Comparison of ENCODE assay signal across 13 mouse cellular contexts in genomic region chr3:88153290-88154011, GRCm38 (mm10). TPM values are rescaled to one million over a fixed set of nuclear protein-coding genes. Genes with fewer than 3 reads are reported as not detected.
DNase-seq lines count a peak whose midpoint lies in the region; ATAC-seq and TF ChIP-seq lines count a peak whose summit lies in the region.
"Had no signal": no experiment of that assay in that cellular context is flagged by ENCODE, and none has a peak within 500 bp of the region (broad histone marks: within the 10 kb centered on the region; RNA-seq: fewer than 3 reads in every experiment).

No protein-coding gene starts in this region.

- H3K4me2 ChIP-seq in liver, postnatal 0 days (ENCODE audit: low read depth, low read length) = no peak overlapping the region
- no peak overlapping the region for H3K4me2 ChIP-seq in liver, embryonic 11.5 days
- no peak overlapping the region for H3K4me2 ChIP-seq in hindbrain, postnatal 0 days (ENCODE audit: low read depth, low read length)
- H3K4me2 ChIP-seq in neural tube, embryonic 15.5 days = no peak overlapping the region
- H3K4me2 ChIP-seq: liver, embryonic 12.5 days had no signal

- no peak for TF ChIP-seq EP300 in heart, adult 2 months (IDR thresholded peaks at IDR 0.05; ENCODE audit: insufficient read depth, low read depth, low read length)
- TF ChIP-seq EP300 in liver, postnatal 0 days (IDR thresholded peaks at IDR 0.05; ENCODE audit: low read depth) = no peak

- no peak for DNase-seq in heart, adult 2 months
- no peak for DNase-seq in heart, postnatal 36 days
- no peak for DNase-seq in liver, postnatal 0 days
- no peak for DNase-seq in liver, embryonic 11.5 days (ENCODE audit: low spot score)
- DNase-seq in hindbrain, postnatal 0 days (ENCODE audit: low spot score) = no peak
- DNase-seq in yolk sac, embryonic 10.5 days (ENCODE audit: low spot score) = no peak
- DNase-seq: cerebellum, postnatal 10 days; gastrocnemius, postnatal 25 days; kidney, postnatal 36 days had no signal

- H3K79me2 ChIP-seq in heart, adult 2 months (replicated peaks; ENCODE audit: control insufficient read depth, insufficient read depth, low read length) = peaks cover 6% of the 10 kb centered on the region

- peaks cover 15% of the 10 kb centered on the region; the same call in 1 of the 2 replicates for H3K36me3 ChIP-seq in heart, adult 2 months (ENCODE audit: control insufficient read depth, insufficient read depth, low read length)
- peaks cover 27% of the 10 kb centered on the region for H3K36me3 ChIP-seq in liver, postnatal 0 days (replicated peaks; ENCODE audit: insufficient read depth, low read length)
- H3K36me3 ChIP-seq in liver, embryonic 11.5 days (ENCODE audit: control insufficient read depth, insufficient read depth, low read length) = peaks cover 13% of the 10 kb centered on the region; the same call in 1 of the 2 replicates
- peaks cover 10% of the 10 kb centered on the region; the same call in 1 of the 2 replicates for H3K36me3 ChIP-seq in hindbrain, postnatal 0 days (ENCODE audit: insufficient read depth, low read length)
- H3K36me3 ChIP-seq in neural tube, embryonic 15.5 days = peaks cover 12% of the 10 kb centered on the region

- H3K9me3 ChIP-seq in liver, postnatal 0 days (ENCODE audit: low read length) = no peaks in the 10 kb centered on the region
- no peaks in the 10 kb centered on the region for H3K9me3 ChIP-seq in liver, embryonic 11.5 days (ENCODE audit: control insufficient read depth, low read length)
- H3K9me3 ChIP-seq in hindbrain, postnatal 0 days (ENCODE audit: low read length) = no peaks in the 10 kb centered on the region
- no peaks in the 10 kb centered on the region for H3K9me3 ChIP-seq in neural tube, embryonic 15.5 days (replicated peaks)
- H3K9me3 ChIP-seq: embryonic facial prominence, embryonic 10.5 days; liver, embryonic 12.5 days had no signal

- no peak for ATAC-seq in liver, postnatal 0 days
- ATAC-seq in liver, embryonic 11.5 days (replicated peaks; ENCODE audit: low FRiP score) = no peak
- ATAC-seq in hindbrain, postnatal 0 days = no peak
- ATAC-seq in neural tube, embryonic 15.5 days (ENCODE audit: low FRiP score) = no peak
- ATAC-seq in inflammation-experienced regulatory T-cells, adult 6 months = no peak
- ATAC-seq: liver, embryonic 12.5 days had no signal

- TF ChIP-seq CTCF in heart, adult 2 months (IDR thresholded peaks at IDR 0.05) = peak; percentile 24
- peak; percentile 37; the same call in 1 of the 2 replicates for TF ChIP-seq CTCF in liver, postnatal 0 days (IDR thresholded peaks at IDR 0.05; ENCODE audit: low read depth)
- TF ChIP-seq CTCF in hindbrain, postnatal 0 days (IDR thresholded peaks at IDR 0.05; ENCODE audit: low read depth) = no peak

- no peak for TF ChIP-seq POLR2A in heart, adult 2 months (IDR thresholded peaks at IDR 0.05; ENCODE audit: insufficient read depth, low read depth, low read length)

- H3K27ac ChIP-seq in heart, adult 2 months = peak overlapping the region; percentile 40; the same call in 1 of the 2 replicates
- no peak overlapping the region for H3K27ac ChIP-seq in liver, postnatal 0 days (ENCODE audit: low read depth)
- no peak overlapping the region for H3K27ac ChIP-seq in liver, embryonic 11.5 days (ENCODE audit: low read depth, low read length)
- H3K27ac ChIP-seq in hindbrain, postnatal 0 days = peak overlapping the region; percentile 20
- 0 out of 2 replicates have a peak overlapping the region, but pooled peaks have one; percentile 80 for H3K27ac ChIP-seq in neural tube, embryonic 15.5 days (replicated peaks)
- H3K27ac ChIP-seq: embryonic facial prominence, embryonic 10.5 days; liver, embryonic 12.5 days had no signal

- 56% methylated on average over 3 of the region's 3 CpGs for WGBS in heart, adult 2 months
- 71% methylated on average over 3 of the region's 3 CpGs for WGBS in liver, postnatal 0 days (ENCODE audit: insufficient replicate concordance)
- 81% methylated on average over 3 of the region's 3 CpGs for WGBS in liver, embryonic 11.5 days
- WGBS in hindbrain, postnatal 0 days = 80% methylated on average over 3 of the region's 3 CpGs
- 83% methylated on average over 3 of the region's 3 CpGs for WGBS in neural tube, embryonic 15.5 days

- H3K4me1 ChIP-seq in heart, adult 2 months (ENCODE audit: control insufficient read depth, insufficient read depth, low read length) = peaks cover 46% of the 10 kb centered on the region
- H3K4me1 ChIP-seq in liver, postnatal 0 days (ENCODE audit: insufficient read depth) = peaks cover 35% of the 10 kb centered on the region
- peaks cover 35% of the 10 kb centered on the region for H3K4me1 ChIP-seq in liver, embryonic 11.5 days (replicated peaks; ENCODE audit: control insufficient read depth, insufficient read depth, low read length)
- H3K4me1 ChIP-seq in hindbrain, postnatal 0 days (ENCODE audit: insufficient read depth, low read length) = peaks cover 42% of the 10 kb centered on the region
- peaks cover 55% of the 10 kb centered on the region for H3K4me1 ChIP-seq in neural tube, embryonic 15.5 days

- intact Hi-C loops in heart, adult 2 months (cut with DNase I) = no loop called here
- intact Hi-C loops in heart, postnatal 36 days (cut with DNase I) = no loop called here

- no peaks in the 10 kb centered on the region for H3K27me3 ChIP-seq in heart, adult 2 months (ENCODE audit: control insufficient read depth, insufficient read depth, low read length)
- H3K27me3 ChIP-seq in liver, postnatal 0 days (ENCODE audit: insufficient read depth, low read length) = no peaks in the 10 kb centered on the region
- no peaks in the 10 kb centered on the region for H3K27me3 ChIP-seq in liver, embryonic 11.5 days (replicated peaks; ENCODE audit: control insufficient read depth, insufficient read depth, low read length)
- no peaks in the 10 kb centered on the region for H3K27me3 ChIP-seq in hindbrain, postnatal 0 days (ENCODE audit: insufficient read depth, low read length)
- no peaks in the 10 kb centered on the region for H3K27me3 ChIP-seq in neural tube, embryonic 15.5 days (replicated peaks)
- H3K27me3 ChIP-seq: liver, embryonic 12.5 days had no signal

- H3K9ac ChIP-seq in heart, adult 2 months (ENCODE audit: low read depth, low read length) = no peak overlapping the region
- H3K9ac ChIP-seq in liver, postnatal 0 days (replicated peaks) = no peak overlapping the region
- no peak overlapping the region for H3K9ac ChIP-seq in liver, embryonic 11.5 days (ENCODE audit: low read depth, low read length)
- H3K9ac ChIP-seq in hindbrain, postnatal 0 days (replicated peaks; ENCODE audit: low read length) = no peak overlapping the region
- H3K9ac ChIP-seq in neural tube, embryonic 15.5 days (replicated peaks) = no peak overlapping the region
- H3K9ac ChIP-seq: liver, embryonic 12.5 days had no signal

- H3K4me3 ChIP-seq in heart, adult 2 months = no peak overlapping the region
- H3K4me3 ChIP-seq in liver, postnatal 0 days (ENCODE audit: low read depth, low read length) = no peak overlapping the region
- no peak overlapping the region for H3K4me3 ChIP-seq in liver, embryonic 11.5 days (ENCODE audit: low read depth, low read length)
- H3K4me3 ChIP-seq in hindbrain, postnatal 0 days (ENCODE audit: low read length) = no peak overlapping the region
- H3K4me3 ChIP-seq in neural tube, embryonic 15.5 days (replicated peaks) = no peak overlapping the region
- H3K4me3 ChIP-seq: embryonic facial prominence, embryonic 10.5 days; liver, embryonic 12.5 days had no signal

RNA-seq across cellular contexts. Expression of gene Mef2d, which starts 11.3 kb away (rescaled TPM):
- 100 to 1,000 TPM; 118 to 129 TPM for total RNA-seq in heart, adult 2 months (2021)
- polyA plus RNA-seq in heart, adult 2 months (2012; rRNA removed) = 119 and 122 TPM in 2 replicates
- 100 to 1,000 TPM; 123 to 138 TPM for total RNA-seq in heart, postnatal 36 days (2021)
- polyA plus RNA-seq in liver, postnatal 0 days (2015; fragmentation: Nextera tagmentation; extraction: Ambion mirVana) = 5.7 and 6.4 TPM in 2 replicates
- 27.6 and 28.0 TPM in 2 replicates for polyA plus RNA-seq in liver, embryonic 11.5 days (2014; fragmentation: Nextera tagmentation; extraction: Ambion mirVana)
- total RNA-seq in hindbrain, postnatal 0 days (2014; rRNA removed) = 44.0 and 50.3 TPM in 2 replicates
- polyA plus RNA-seq in hindbrain, postnatal 0 days (2015; fragmentation: Nextera tagmentation; extraction: Ambion mirVana) = 13.4 and 19.2 TPM in 2 replicates
- polyA plus RNA-seq in neural tube, embryonic 15.5 days (2015; fragmentation: Nextera tagmentation; extraction: Ambion mirVana) = 14.3 and 20.3 TPM in 2 replicates
- polyA plus RNA-seq in inflammation-experienced regulatory T-cells, adult 6 months (2017; shearing (Covaris generic)) = 10 to 100 TPM; 16.6 to 32.0 (median 27.7) TPM

Comparison
In these comparisons a context has a peak if more than half of its experiments do, and no peak if none do; other contexts are left out.
1. H3K27ac ChIP-seq: peak in heart, adult 2 months (single experiment), hindbrain, postnatal 0 days (single experiment) and neural tube, embryonic 15.5 days (single experiment); none in liver, postnatal 0 days (single experiment) and liver, embryonic 11.5 days (single experiment).